Mouse (Mus musculus) MEL (cell line): ENCODE measurements around the gene Cyb5d1.

Experiments used
- BHLHE40 ChIP-seq: IDR thresholded peaks from 2 replicates; pipeline ENCODE4 v1.6.1; 2012; ENCODE audit warnings: low read depth, mild to moderate bottlenecking, inconsistent platforms, low read length, improper control_type of control experiment, borderline replicate concordance
- CHD2 ChIP-seq: IDR thresholded peaks from 2 replicates; pipeline ENCODE4 v1.6.1; 2011; ENCODE audit warnings: low read length, improper control_type of control experiment
- CTCF ChIP-seq, 3 experiments: IDR thresholded peaks in 2 of 3; conservative IDR thresholded peaks in 1 of 3; 2 replicates each; pipeline ENCODE4 v1.5.1; 2011 to 2012; ENCODE audit warnings: low read length in 3 of 3, low read depth in 2 of 3, mild to moderate bottlenecking in 2 of 3, improper control_type of control experiment in 1 of 3, inconsistent platforms in 1 of 3, mixed read lengths in 1 of 3, moderate library complexity in 1 of 3; ENCODE audit not compliant: control insufficient read depth in 1 of 3, insufficient read depth in 1 of 3, poor library complexity in 1 of 3, severe bottlenecking in 1 of 3
- EP300 ChIP-seq, 2 experiments: IDR thresholded peaks; 2 replicates each; pipeline ENCODE4 v1.6.1; 2011; ENCODE audit warnings: improper control_type of control experiment in 2 of 2, low read length in 2 of 2, low read depth in 1 of 2, mild to moderate bottlenecking in 1 of 2
- GATA1 ChIP-seq: IDR thresholded peaks from 2 replicates; pipeline ENCODE4 v1.6.1; 2011; ENCODE audit warnings: low read depth, low read length, improper control_type of control experiment
- HCFC1 ChIP-seq: IDR thresholded peaks from 2 replicates; pipeline ENCODE4 v1.6.1; 2012; ENCODE audit warnings: low read depth, mild to moderate bottlenecking, inconsistent platforms, low read length, improper control_type of control experiment, moderate library complexity
- MAFK ChIP-seq: IDR thresholded peaks from 2 replicates; pipeline ENCODE4 v1.6.1; 2011; ENCODE audit warnings: low read depth, mild to moderate bottlenecking, low read length, improper control_type of control experiment, borderline replicate concordance
- MYC ChIP-seq: IDR thresholded peaks from 2 replicates; pipeline ENCODE4 v1.6.1; 2011; ENCODE audit warnings: low read depth, mild to moderate bottlenecking, low read length, improper control_type of control experiment, moderate library complexity
- NRF1 ChIP-seq: IDR thresholded peaks from 2 replicates; pipeline ENCODE4 v1.6.1; 2014; ENCODE audit warnings: low read depth, mild to moderate bottlenecking, inconsistent platforms, low read length, improper control_type of control experiment, moderate library complexity; ENCODE audit not compliant: poor library complexity, insufficient read depth, severe bottlenecking
- POLR2A ChIP-seq, 2 experiments: IDR thresholded peaks; 2 replicates each; pipeline ENCODE4 v1.6.1; 2011 to 2012; ENCODE audit warnings: low read length in 2 of 2, mild to moderate bottlenecking in 2 of 2, control low read depth in 1 of 2, improper control_type of control experiment in 1 of 2, low read depth in 1 of 2, moderate library complexity in 1 of 2; ENCODE audit not compliant: control insufficient read depth in 1 of 2, insufficient read depth in 1 of 2, poor library complexity in 1 of 2
- SIN3A ChIP-seq: IDR thresholded peaks from 2 replicates; pipeline ENCODE4 v1.6.1; 2012; ENCODE audit warnings: low read length, improper control_type of control experiment, inconsistent platforms
- TCF12 ChIP-seq: IDR thresholded peaks from 2 replicates; pipeline ENCODE4 v1.6.1; 2014; ENCODE audit warnings: low read depth, mild to moderate bottlenecking, inconsistent platforms, low read length, improper control_type of control experiment, moderate library complexity
- ZC3H11A ChIP-seq: IDR thresholded peaks from 2 replicates; pipeline ENCODE4 v1.6.1; 2012; ENCODE audit warnings: low read depth, mild to moderate bottlenecking, inconsistent platforms, low read length, improper control_type of control experiment

- no peak for TF ChIP-seq MAFK
- TF ChIP-seq POLR2A (IDR thresholded peaks at IDR 0.05; ENCODE audit: control insufficient read depth in 1 of 2, insufficient read depth in 1 of 2, low read depth in 1 of 2, low read length in 2 of 2, poor library complexity in 1 of 2) = no peak
- no peak for TF ChIP-seq EP300 (IDR thresholded peaks at IDR 0.05; ENCODE audit: low read depth in 1 of 2, low read length in 2 of 2)
- TF ChIP-seq NRF1 = no peak
- no peak for TF ChIP-seq GATA1
- TF ChIP-seq SIN3A = no peak
- no peak for TF ChIP-seq TCF12
- TF ChIP-seq CTCF (IDR thresholded peaks at IDR 0.05 in 2 of 3, conservative IDR thresholded peaks at IDR 0.05 in 1 of 3; ENCODE audit: control insufficient read depth in 1 of 3, insufficient read depth in 1 of 3, low read depth in 2 of 3, low read length in 3 of 3, poor library complexity in 1 of 3, severe bottlenecking in 1 of 3) = no peak
- no peak for TF ChIP-seq BHLHE40
- no peak for TF ChIP-seq ZC3H11A
- no peak for TF ChIP-seq MYC
- no peak for TF ChIP-seq CHD2
- no peak for TF ChIP-seq HCFC1
These were observed 17.7 kb downstream of the Cyb5d1 start for GRCm38 (mm10) chr11:69377766-69378165.
